Mouse (Mus musculus) small intestine, adult 2 months (tissue): Measurements from ENCODE around the gene Pigb.

Experiments
- CTCF ChIP-seq: fragments of 200-500 bp; IDR thresholded peaks from 2 replicates; pipeline ENCODE4 v1.5.1; 2012; ENCODE audit warnings: low read depth, mild to moderate bottlenecking, control low read depth, inconsistent platforms, low read length, moderate library complexity, mixed read lengths; ENCODE audit not compliant: insufficient replicate concordance, insufficient read length; ENCODE audit errors: extremely low read depth
- POLR2A ChIP-seq: fragments of 200-500 bp; IDR thresholded peaks from 2 replicates; pipeline ENCODE4 v1.6.1; 2012; ENCODE audit warnings: low read depth, mild to moderate bottlenecking, control low read depth, inconsistent platforms, low read length, moderate library complexity

DNA sequence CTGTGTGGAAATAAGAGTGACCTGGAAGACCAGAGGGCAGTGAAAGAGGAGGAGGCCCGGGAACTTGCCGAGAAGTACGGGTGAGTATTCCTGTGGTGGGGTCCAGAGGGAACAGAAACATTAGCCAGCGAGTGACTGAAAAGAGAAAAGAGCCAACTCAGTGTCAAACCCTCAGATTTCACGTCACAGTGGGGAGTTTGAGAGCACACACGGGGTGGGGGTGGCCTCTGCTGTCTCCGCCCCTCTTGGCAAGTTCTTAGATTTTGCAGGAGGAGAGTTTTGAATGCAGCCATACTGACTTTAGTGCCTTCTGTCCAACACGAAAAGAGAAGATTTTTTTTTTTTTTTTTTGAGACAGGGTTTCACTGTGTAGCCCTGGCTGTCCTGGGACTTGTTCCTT, 46.9 kb upstream of the Pigb start:
- TF ChIP-seq POLR2A = no peak
- TF ChIP-seq CTCF = no peak
